Mouse (Mus musculus): ENCODE data around the gene Fxyd4. TPM values are rescaled to one million over a fixed set of nuclear protein-coding genes. Genes with fewer than 3 reads are reported as not detected.

Fxyd4 gene
- 1.2 and 1.5 TPM in 2 replicates for polyA plus RNA-seq (2016; fragmentation: Nextera tagmentation; extraction: Ambion mirVana)

GRCm38 (mm10) chr6:117937222-117937932 is at the start of gene Fxyd4:
TSS of gene Fxyd4 (minus strand) at chr6:117937692.
- Histone ChIP-seq H3K27me3 (replicated peaks) (no peaks in the 10 kb centered on the region), H3K4me1 (replicated peaks) (peaks cover 5% of the 10 kb centered on the region), H3K27ac (ENCODE audit: poor library complexity, severe bottlenecking) (no peak within 1 kb of the TSS), H3K36me3 (0 out of 2 replicates have a peak, but pooled peaks cover 3% of the 10 kb centered on the region), H3K4me3 (no peak within 1 kb of the TSS), H3K9me3 (replicated peaks) (no peaks in the 10 kb centered on the region), H3K4me2 (no peak within 1 kb of the TSS), H3K9ac (no peak within 1 kb of the TSS)
- 76% methylated on average over 10 of the region's 10 CpGs for WGBS
- no peak for ATAC-seq (ENCODE audit: insufficient number of reproducible peaks, low FRiP score)

- H3K9me3 ChIP-seq (replicated peaks) = no peaks in the 10 kb centered on the region
- no peaks in the 10 kb centered on the region; the same call in 1 of the 2 replicates for H3K27me3 ChIP-seq (replicated peaks)
- WGBS = 51% methylated on average over 5 of the region's 5 CpGs
- H3K27ac ChIP-seq (ENCODE audit: poor library complexity, severe bottlenecking) = no peak overlapping the region
- H3K4me3 ChIP-seq = no peak overlapping the region
- H3K9ac ChIP-seq = no peak overlapping the region
- H3K4me2 ChIP-seq = no peak overlapping the region
- no peaks in the 10 kb centered on the region for H3K36me3 ChIP-seq
- no peak for ATAC-seq (ENCODE audit: insufficient number of reproducible peaks, low FRiP score)
- no peaks in the 10 kb centered on the region for H3K4me1 ChIP-seq (replicated peaks)
Observed at GRCm38 (mm10) chr6:117987173-117987572, 49.7 kb upstream of the Fxyd4 start.

- Histone ChIP-seq H3K4me3 (no peak overlapping the region), H3K27ac (ENCODE audit: poor library complexity, severe bottlenecking) (peak overlapping the region; percentile 19; the same call in 1 of the 2 replicates), H3K27me3 (replicated peaks) (no peaks in the 10 kb centered on the region), H3K9me3 (replicated peaks) (peaks cover 7% of the 10 kb centered on the region), H3K4me2 (peak overlapping the region; percentile 35; the same call in 1 of the 2 replicates), H3K9ac (no peak overlapping the region), H3K36me3 (no peaks in the 10 kb centered on the region), H3K4me1 (replicated peaks) (peaks cover 11% of the 10 kb centered on the region)
- WGBS = 15% methylated on average over 9 of the region's 9 CpGs
- no peak for ATAC-seq (ENCODE audit: insufficient number of reproducible peaks, low FRiP score)
Observed at GRCm38 (mm10) chr6:117966729-117967128, 29.2 kb upstream of the Fxyd4 start.

- H3K4me3 ChIP-seq = no peak overlapping the region
- peaks cover 7% of the 10 kb centered on the region for H3K9me3 ChIP-seq (replicated peaks)
- no peaks in the 10 kb centered on the region for H3K27me3 ChIP-seq (replicated peaks)
- no peaks in the 10 kb centered on the region for H3K36me3 ChIP-seq
- no peak overlapping the region for H3K27ac ChIP-seq (ENCODE audit: poor library complexity, severe bottlenecking)
- no peak overlapping the region for H3K9ac ChIP-seq
- WGBS = 88% methylated on average over 3 of the region's 3 CpGs
- peaks cover 11% of the 10 kb centered on the region for H3K4me1 ChIP-seq (replicated peaks)
- no peak for ATAC-seq (ENCODE audit: insufficient number of reproducible peaks, low FRiP score)
- no peak overlapping the region for H3K4me2 ChIP-seq
Observed at GRCm38 (mm10) chr6:117963201-117963600, 25.7 kb upstream of the Fxyd4 start.

- WGBS = 14% methylated on average over 14 of the region's 14 CpGs
Observed at GRCm38 (mm10) chr6:117956851-117957501, 19.5 kb upstream of the Fxyd4 start.

GRCm38 (mm10) chr6:117956161-117956560 is 18.7 kb upstream of the Fxyd4 start:
- no peaks in the 10 kb centered on the region for H3K36me3 ChIP-seq
- no peak for ATAC-seq (ENCODE audit: insufficient number of reproducible peaks, low FRiP score)
- H3K27ac ChIP-seq (ENCODE audit: poor library complexity, severe bottlenecking) = no peak overlapping the region
- H3K27me3 ChIP-seq (replicated peaks) = 0 out of 2 replicates have a peak, but pooled peaks cover 3% of the 10 kb centered on the region
- no peak overlapping the region for H3K4me3 ChIP-seq
- H3K9ac ChIP-seq = no peak overlapping the region
- no peak overlapping the region for H3K4me2 ChIP-seq
- H3K9me3 ChIP-seq (replicated peaks) = peaks cover 3% of the 10 kb centered on the region; the same call in 1 of the 2 replicates
- peaks cover 9% of the 10 kb centered on the region for H3K4me1 ChIP-seq (replicated peaks)
- 66% methylated on average over 6 of the region's 6 CpGs for WGBS

More at GRCm38 (mm10) chr6:117956851-117957501, 19.5 kb upstream of the Fxyd4 start:
- H3K4me3 ChIP-seq = peak overlapping the region; percentile 8; the same call in 1 of the 2 replicates
- peak overlapping the region; percentile 49 for H3K4me2 ChIP-seq
- peaks cover 9% of the 10 kb centered on the region for H3K4me1 ChIP-seq (replicated peaks)
- no peak overlapping the region for H3K27ac ChIP-seq (ENCODE audit: poor library complexity, severe bottlenecking)
- ATAC-seq (ENCODE audit: insufficient number of reproducible peaks, low FRiP score) = no peak
- H3K27me3 ChIP-seq (replicated peaks) = 0 out of 2 replicates have a peak, but pooled peaks cover 3% of the 10 kb centered on the region
- H3K9me3 ChIP-seq (replicated peaks) = peaks cover 3% of the 10 kb centered on the region; the same call in 1 of the 2 replicates
- no peak overlapping the region for H3K9ac ChIP-seq
- H3K36me3 ChIP-seq = no peaks in the 10 kb centered on the region

GRCm38 (mm10) chr6:117952330-117952729 is 14.8 kb upstream of the Fxyd4 start:
- 81% methylated on average over 4 of the region's 4 CpGs for WGBS
- Histone ChIP-seq H3K9ac (no peak overlapping the region), H3K4me2 (no peak overlapping the region), H3K4me1 (replicated peaks) (peaks cover 6% of the 10 kb centered on the region), H3K9me3 (replicated peaks) (peaks cover 3% of the 10 kb centered on the region; the same call in 1 of the 2 replicates), H3K27ac (ENCODE audit: poor library complexity, severe bottlenecking) (no peak overlapping the region), H3K4me3 (no peak overlapping the region), H3K36me3 (no peaks in the 10 kb centered on the region), H3K27me3 (replicated peaks) (0 out of 2 replicates have a peak, but pooled peaks cover 3% of the 10 kb centered on the region)
- ATAC-seq (ENCODE audit: insufficient number of reproducible peaks, low FRiP score) = no peak

GRCm38 (mm10) chr6:117943899-117944298 is 6.4 kb upstream of the Fxyd4 start:
- no peak overlapping the region for H3K4me2 ChIP-seq
- no peak overlapping the region for H3K27ac ChIP-seq (ENCODE audit: poor library complexity, severe bottlenecking)
- H3K9me3 ChIP-seq (replicated peaks) = no peaks in the 10 kb centered on the region
- WGBS = 87% methylated on average over 2 of the region's 2 CpGs
- H3K4me1 ChIP-seq (replicated peaks) = no peaks in the 10 kb centered on the region
- no peak overlapping the region for H3K9ac ChIP-seq
- no peaks in the 10 kb centered on the region for H3K27me3 ChIP-seq (replicated peaks)
- H3K36me3 ChIP-seq = 0 out of 2 replicates have a peak, but pooled peaks cover 3% of the 10 kb centered on the region
- no peak for ATAC-seq (ENCODE audit: insufficient number of reproducible peaks, low FRiP score)
- H3K4me3 ChIP-seq = no peak overlapping the region

- H3K4me2 ChIP-seq = no peak overlapping the region
- H3K4me1 ChIP-seq (replicated peaks) = no peaks in the 10 kb centered on the region
- no peak overlapping the region for H3K9ac ChIP-seq
- no peaks in the 10 kb centered on the region for H3K9me3 ChIP-seq (replicated peaks)
- no peak overlapping the region for H3K27ac ChIP-seq (ENCODE audit: poor library complexity, severe bottlenecking)
- no peaks in the 10 kb centered on the region for H3K27me3 ChIP-seq (replicated peaks)
- no peak overlapping the region for H3K4me3 ChIP-seq
- no peak for ATAC-seq (ENCODE audit: insufficient number of reproducible peaks, low FRiP score)
- 68% methylated on average over 10 of the region's 10 CpGs for WGBS
- H3K36me3 ChIP-seq = 0 out of 2 replicates have a peak, but pooled peaks cover 3% of the 10 kb centered on the region
Observed at GRCm38 (mm10) chr6:117942769-117943168, 5.3 kb upstream of the Fxyd4 start.

GRCm38 (mm10) chr6:117938951-117939350 is 1.5 kb upstream of the Fxyd4 start:
- H3K4me2 ChIP-seq = no peak overlapping the region
- WGBS = 84% methylated on average over 10 of the region's 10 CpGs
- no peaks in the 10 kb centered on the region for H3K4me1 ChIP-seq (replicated peaks)
- H3K27ac ChIP-seq (ENCODE audit: poor library complexity, severe bottlenecking) = no peak overlapping the region
- H3K4me3 ChIP-seq = no peak overlapping the region
- H3K9ac ChIP-seq = no peak overlapping the region
- H3K27me3 ChIP-seq (replicated peaks) = no peaks in the 10 kb centered on the region
- H3K9me3 ChIP-seq (replicated peaks) = no peaks in the 10 kb centered on the region
- ATAC-seq (ENCODE audit: insufficient number of reproducible peaks, low FRiP score) = no peak
- 0 out of 2 replicates have a peak, but pooled peaks cover 3% of the 10 kb centered on the region for H3K36me3 ChIP-seq

Data from heart, embryonic 12.5 days (tissue).